Mouse (Mus musculus): Measurements from ENCODE around the gene Gm136. TPM values are rescaled to one million over a fixed set of nuclear protein-coding genes. Genes with fewer than 3 reads are reported as not detected.

Gm136 gene
- polyA plus RNA-seq, 1 experiment from 2014 or later = not detected

GRCm38 (mm10) chr4:34701528-34701927 is 54.5 kb downstream of the Gm136 start:
- Histone ChIP-seq H3K27ac (ENCODE audit: low read length) (no peak overlapping the region), H3K9ac (replicated peaks; ENCODE audit: low read depth, low read length) (no peak overlapping the region), H3K9me3 (ENCODE audit: control insufficient read depth, low read depth, low read length) (no peaks in the 10 kb centered on the region), H3K27me3 (ENCODE audit: control insufficient read depth, insufficient read depth, low read length) (no peaks in the 10 kb centered on the region), H3K4me2 (replicated peaks; ENCODE audit: low read depth, low read length) (no peak overlapping the region), H3K36me3 (ENCODE audit: control insufficient read depth, insufficient read depth, low read length) (no peaks in the 10 kb centered on the region), H3K4me1 (ENCODE audit: control insufficient read depth, insufficient read depth, low read length) (no peaks in the 10 kb centered on the region), H3K4me3 (ENCODE audit: low read depth, low read length) (no peak overlapping the region)
- 63% methylated on average over 5 of the region's 5 CpGs for WGBS
- no peak for ATAC-seq (ENCODE audit: insufficient number of reproducible peaks, insufficient read depth, low FRiP score, low read depth)

Other genes with a start within 250 kb of the Gm136 start
- 42.8 and 44.9 TPM in 2 replicates for gene Akirin2, start 205.3 kb downstream of the Gm136 start, polyA plus RNA-seq (2014; fragmentation: Nextera tagmentation; extraction: Ambion mirVana)
- gene Orc3, start 141.3 kb downstream of the Gm136 start, polyA plus RNA-seq (2014; fragmentation: Nextera tagmentation; extraction: Ambion mirVana) = 102 and 105 TPM in 2 replicates
- 67.5 and 68.1 TPM in 2 replicates for gene Rars2, start 141.3 kb downstream of the Gm136 start, polyA plus RNA-seq (2014; fragmentation: Nextera tagmentation; extraction: Ambion mirVana)
- gene Slc35a1, start 68.8 kb downstream of the Gm136 start, polyA plus RNA-seq (2014; fragmentation: Nextera tagmentation; extraction: Ambion mirVana) = 70.0 and 74.1 TPM in 2 replicates
- gene Cfap206, start 26.1 kb downstream of the Gm136 start, polyA plus RNA-seq (2014; fragmentation: Nextera tagmentation; extraction: Ambion mirVana) = 0.67 and 0.75 TPM in 2 replicates
- gene Smim8, start 22.2 kb upstream of the Gm136 start, polyA plus RNA-seq (2014; fragmentation: Nextera tagmentation; extraction: Ambion mirVana) = 48.1 and 53.1 TPM in 2 replicates
- 28.3 and 28.9 TPM in 2 replicates for gene Zfp292, start 126.7 kb upstream of the Gm136 start, polyA plus RNA-seq (2014; fragmentation: Nextera tagmentation; extraction: Ambion mirVana)
- gene Cga, start 137.5 kb upstream of the Gm136 start, polyA plus RNA-seq (2014; fragmentation: Nextera tagmentation; extraction: Ambion mirVana) = not detected in 2 replicates